Mouse (Mus musculus): ENCODE data around the gene 1700022I11Rik.

The 1700022I11Rik gene

GRCm38 (mm10) chr4:43001272-43001671 is 31.9 kb downstream of the 1700022I11Rik start:
- DNase-seq (ENCODE audit: low spot score in 2 of 2): no peak

DNA sequence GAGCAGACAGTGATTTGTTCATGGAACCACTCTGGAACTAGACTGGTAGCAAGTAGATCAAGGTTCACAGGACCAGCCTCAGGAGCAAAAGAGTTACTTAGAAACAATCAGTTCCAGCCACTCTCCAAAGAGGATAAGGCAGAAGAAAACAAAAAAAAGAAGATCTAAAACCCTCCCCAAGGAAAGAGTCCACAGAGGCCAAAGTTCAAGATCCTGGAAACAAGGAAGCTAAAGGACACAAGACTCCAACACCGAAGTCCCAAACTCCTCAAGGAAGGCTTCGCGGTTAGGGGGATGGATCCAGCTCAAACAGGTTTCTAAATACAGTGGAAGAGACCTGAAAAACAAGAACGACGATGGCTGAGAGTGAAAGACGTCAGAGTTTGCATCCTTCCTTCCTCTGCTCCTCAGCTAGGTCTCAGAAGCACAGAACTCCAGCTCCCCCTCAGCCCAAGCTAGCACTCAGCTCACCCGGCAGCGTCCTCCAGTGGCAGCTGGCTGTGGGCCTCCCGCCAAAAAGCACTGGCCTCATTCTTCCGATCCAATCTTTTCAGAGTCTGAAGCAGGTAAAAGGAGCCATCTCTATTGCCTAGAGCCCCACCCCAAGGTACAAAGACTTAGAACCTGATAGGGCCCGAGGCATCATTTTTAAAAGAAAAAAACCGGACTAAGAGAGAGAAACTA is 33.5 kb downstream of the 1700022I11Rik start:
- no peak for DNase-seq (ENCODE audit: low spot score in 2 of 2)

GRCm38 (mm10) chr4:43004951-43005350 is 35.5 kb downstream of the 1700022I11Rik start:
- no peak for DNase-seq (ENCODE audit: low spot score in 2 of 2)

DNA sequence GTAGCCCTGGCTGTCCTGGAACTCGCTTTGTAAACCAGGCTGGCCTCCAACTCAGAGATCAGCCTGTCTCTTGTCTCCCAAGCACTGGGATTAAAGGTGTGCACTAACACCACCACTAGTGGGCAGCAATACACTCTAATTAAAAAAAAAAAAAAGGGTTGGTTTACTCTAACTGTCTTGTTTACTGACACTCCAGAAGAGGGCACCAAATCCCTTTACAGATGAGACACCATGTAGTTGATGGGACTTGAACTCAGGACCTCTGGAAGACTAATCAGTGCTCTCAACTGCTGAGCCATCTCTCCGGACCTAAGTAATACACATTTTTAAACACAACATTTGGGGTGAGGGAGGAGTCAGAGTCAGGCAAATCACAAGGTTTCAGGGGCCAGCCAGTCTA is 36.4 kb downstream of the 1700022I11Rik start:
- no peak for DNase-seq (ENCODE audit: low spot score in 2 of 2)

- peak; percentile 57 to 75 for DNase-seq (ENCODE audit: low spot score in 2 of 2)
Measured at GRCm38 (mm10) chr4:43010161-43011038, 41.0 kb downstream of the 1700022I11Rik start, which contains the start of gene Fancg. TSS of gene Fancg (minus strand) at chr4:43010506.

- DNase-seq (ENCODE audit: low spot score in 2 of 2): no peak
Measured at GRCm38 (mm10) chr4:43012091-43012490, 42.7 kb downstream of the 1700022I11Rik start.

GRCm38 (mm10) chr4:43018156-43018555 is 48.8 kb downstream of the 1700022I11Rik start:
- DNase-seq (ENCODE audit: low spot score in 2 of 2): no peak

- no peak for DNase-seq (ENCODE audit: low spot score in 2 of 2)
Measured at GRCm38 (mm10) chr4:43019176-43019575, 49.8 kb downstream of the 1700022I11Rik start.

DNA sequence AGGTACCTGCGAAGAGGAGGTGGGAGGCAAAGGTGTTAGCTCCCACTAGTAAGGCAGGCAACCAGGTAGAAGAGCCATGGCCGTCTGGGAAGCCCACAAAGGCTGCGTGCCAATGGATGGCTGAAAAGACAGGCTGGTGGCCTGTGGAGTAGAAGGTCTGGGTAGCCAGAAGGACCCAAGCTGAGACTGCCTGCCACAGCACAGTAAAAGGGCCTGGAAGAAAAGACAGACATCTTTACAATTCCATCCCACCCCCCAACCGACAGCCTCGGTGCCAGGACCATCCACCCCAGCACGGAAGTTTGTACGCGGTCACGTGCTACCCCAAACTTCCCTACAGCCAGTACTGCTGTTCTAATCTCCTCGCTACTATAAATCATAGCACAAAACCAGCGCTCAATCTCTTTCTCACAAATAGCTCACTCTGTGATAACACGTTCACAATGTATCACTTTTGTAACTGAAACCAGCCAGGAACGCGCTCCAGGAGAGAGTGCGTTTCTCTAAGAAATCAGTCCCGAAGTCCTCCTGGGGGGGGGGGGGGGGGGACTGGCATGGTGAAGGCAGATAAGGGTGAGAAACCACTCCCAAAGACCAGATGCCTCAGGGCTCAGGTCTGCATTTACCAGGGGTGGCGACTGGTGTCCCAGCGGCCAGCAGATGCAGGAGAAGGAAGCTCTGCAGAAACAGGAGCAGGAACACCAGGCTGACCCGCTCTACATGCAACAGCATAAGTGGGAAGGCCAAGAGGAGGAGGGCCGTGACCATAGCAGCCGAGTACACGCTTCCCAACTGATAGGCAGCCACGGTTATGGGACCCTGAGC is 50.4 kb downstream of the 1700022I11Rik start:
- DNase-seq (ENCODE audit: low spot score in 2 of 2): no peak

GRCm38 (mm10) chr4:43020876-43021275 is 51.5 kb downstream of the 1700022I11Rik start:
- no peak for DNase-seq (ENCODE audit: low spot score in 2 of 2)

- no peak for DNase-seq (ENCODE audit: low spot score in 2 of 2)
Measured at GRCm38 (mm10) chr4:43021341-43021740, 51.9 kb downstream of the 1700022I11Rik start.

GRCm38 (mm10) chr4:43024673-43025072 is 55.3 kb downstream of the 1700022I11Rik start:
- no peak for DNase-seq (ENCODE audit: low spot score in 2 of 2)

DNA sequence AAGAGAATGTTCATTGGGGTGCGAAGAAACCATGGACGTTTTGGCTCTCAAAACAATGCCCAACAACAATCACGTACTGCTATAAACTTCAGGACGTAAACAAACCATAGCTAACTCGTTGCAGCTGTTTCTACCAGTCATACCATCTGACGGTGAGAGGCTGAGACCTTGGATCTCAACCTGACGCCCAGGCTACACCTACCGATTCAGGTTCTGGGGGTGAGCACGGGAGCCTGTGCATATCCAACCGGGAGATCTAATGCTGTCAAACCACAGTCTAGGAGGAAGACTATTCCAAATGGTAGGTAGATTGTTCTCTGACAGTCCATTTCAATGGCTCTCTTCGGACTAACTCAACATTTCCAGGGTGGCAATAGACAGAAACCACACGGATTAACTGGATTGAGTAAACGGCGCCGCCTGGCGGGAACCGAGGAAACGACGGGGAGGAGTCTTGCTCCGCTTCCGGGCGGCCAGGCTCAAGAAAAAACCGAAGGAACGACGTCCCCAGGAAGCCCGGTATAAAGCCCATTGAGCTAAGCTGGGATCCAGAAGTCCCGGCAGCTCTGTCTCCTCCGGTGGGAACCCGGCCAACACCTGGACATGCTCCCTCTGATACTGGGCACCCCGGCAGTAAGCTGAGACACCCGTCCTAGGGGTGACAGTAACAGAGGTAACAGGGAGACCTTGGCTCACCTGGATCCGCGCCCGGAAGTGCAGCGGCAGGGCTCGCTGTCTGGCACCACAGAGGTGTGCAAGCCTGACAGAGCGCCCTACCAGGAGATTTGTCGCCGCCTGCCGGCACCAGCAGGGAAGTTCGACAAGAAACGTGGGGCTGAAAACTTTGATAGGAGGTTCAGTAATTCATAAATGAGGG is 55.9 kb downstream of the 1700022I11Rik start, which contains the start of gene Pigo:
TSS of gene Pigo (minus strand) at position 736 of the 877 bp plus-strand sequence.
- peak; percentile 85 to 89 for DNase-seq (ENCODE audit: low spot score in 2 of 2)

GRCm38 (mm10) chr4:43029121-43029520 is 59.7 kb downstream of the 1700022I11Rik start:
- DNase-seq (ENCODE audit: low spot score in 2 of 2): no peak

DNA sequence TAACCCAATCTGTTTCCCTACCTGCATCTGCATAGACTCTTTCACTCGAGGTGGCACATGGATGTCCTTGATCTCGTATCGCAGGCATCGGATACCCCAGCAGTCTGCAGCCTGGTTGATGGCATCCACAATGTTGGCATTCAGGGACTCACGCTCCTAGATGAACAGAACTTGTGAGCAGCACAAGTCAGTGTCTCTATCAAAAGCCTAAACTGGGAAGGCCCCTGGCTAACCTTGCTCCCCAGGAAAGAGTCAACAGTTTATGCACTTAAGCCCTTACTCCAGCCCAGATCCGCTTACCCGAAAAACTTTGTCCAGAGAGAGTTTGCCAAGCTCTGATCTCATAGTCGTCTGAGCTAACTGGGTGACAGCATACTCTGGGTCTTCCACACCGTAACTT is 60.3 kb downstream of the 1700022I11Rik start:
- DNase-seq (ENCODE audit: low spot score in 2 of 2): no peak

GRCm38 (mm10) chr4:43030352-43030751 is 60.9 kb downstream of the 1700022I11Rik start:
- no peak for DNase-seq (ENCODE audit: low spot score in 2 of 2)

DNA sequence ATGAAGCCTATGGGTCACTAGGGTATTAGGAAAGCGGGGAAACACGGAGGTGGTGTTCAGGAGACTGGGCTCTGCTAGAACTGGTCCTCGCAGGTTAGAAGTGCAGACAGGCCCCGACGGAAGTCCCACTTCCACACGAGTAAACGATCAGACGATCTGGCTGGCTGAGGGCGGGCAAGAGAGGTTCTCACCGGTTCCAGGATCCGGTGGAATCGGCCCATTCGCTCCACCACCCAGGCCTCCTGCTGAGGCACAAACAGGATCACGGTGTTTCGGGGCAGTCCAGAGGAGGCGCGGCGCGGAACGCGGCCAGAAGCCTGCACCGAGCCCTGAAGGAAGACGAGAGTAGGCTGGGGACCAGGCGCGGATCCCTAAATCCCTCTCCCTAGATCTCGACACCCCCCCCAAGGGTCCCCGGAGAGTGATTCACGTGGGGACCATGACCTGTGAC is 61.4 kb downstream of the 1700022I11Rik start:
- no peak for DNase-seq (ENCODE audit: low spot score in 2 of 2)

DNA sequence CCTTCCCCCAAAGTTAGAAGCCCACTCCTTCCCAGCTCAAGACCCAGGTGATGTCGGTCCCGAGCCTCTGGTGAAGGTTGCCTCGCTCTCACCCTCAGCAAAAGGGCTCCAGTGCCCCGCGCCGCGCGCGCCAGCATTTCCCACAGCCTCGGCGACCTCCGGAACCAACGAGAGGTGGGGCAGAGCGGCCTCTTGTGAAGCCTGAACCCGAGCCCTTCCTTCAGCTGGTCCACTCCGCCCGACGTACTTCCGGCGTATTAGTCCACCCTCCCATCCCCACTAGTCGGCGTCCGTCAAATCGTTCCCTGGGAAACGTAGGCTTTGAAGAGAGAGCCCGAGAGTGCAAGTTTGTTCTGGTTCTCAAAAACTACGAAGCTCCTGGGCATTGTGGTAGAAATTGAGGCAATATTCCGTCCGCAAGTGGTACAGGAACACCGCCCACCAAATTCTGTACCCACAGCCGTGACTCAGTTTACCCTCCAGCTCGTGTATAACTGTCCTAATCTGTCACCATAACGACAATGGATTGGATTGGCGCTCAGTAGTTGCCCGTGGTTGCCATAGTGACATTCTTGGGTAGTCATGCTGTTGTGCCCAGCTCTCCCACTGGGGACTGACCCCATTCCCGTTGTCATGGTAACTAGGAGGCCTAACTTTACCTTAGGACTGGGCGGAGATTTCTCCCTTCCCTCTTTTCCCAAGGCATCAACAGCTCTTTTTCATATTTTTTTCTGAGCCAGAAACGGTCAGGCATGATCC is 62.0 kb downstream of the 1700022I11Rik start, which contains the start of gene Stoml2:
TSS of gene Stoml2 (minus strand) at position 474 of the 759 bp plus-strand sequence.
- DNase-seq (ENCODE audit: low spot score in 2 of 2): peak; percentile 82 to 88

GRCm38 (mm10) chr4:43032501-43032900 is 63.1 kb downstream of the 1700022I11Rik start:
- no peak for DNase-seq (ENCODE audit: low spot score in 2 of 2)

Data from spleen, postnatal 14 days (tissue).